Mouse (Mus musculus): ENCODE measurements at regions not wholly inside any gene's neighbourhood (a gene's known extent, or its start where the extent isn't known, plus 50 kb on each side); places are given as distances from the start of the nearest gene placed in this dataset.
"Not testable (repeated sequence)": the region's sequence is repeated elsewhere in the genome, so short reads cannot be mapped to it uniquely, and the experiment has no call there.

- not testable (repeated sequence) for H3K4me2 ChIP-seq (ENCODE audit: low read length); H3K36me3 ChIP-seq (ENCODE audit: control insufficient read depth, insufficient read depth, low read length); H3K4me3 ChIP-seq (ENCODE audit: low read depth, low read length); H3K27ac ChIP-seq (ENCODE audit: low read depth); DNase-seq (ENCODE audit: low spot score); H3K4me1 ChIP-seq (replicated peaks; ENCODE audit: control insufficient read depth, insufficient read depth, low read length); ATAC-seq (replicated peaks; ENCODE audit: low FRiP score, low TSS enrichment, low read depth); H3K27me3 ChIP-seq (replicated peaks; ENCODE audit: control insufficient read depth, insufficient read depth, low read length); H3K9me3 ChIP-seq (ENCODE audit: control insufficient read depth, low read length); H3K9ac ChIP-seq (ENCODE audit: low read length)
Measured at GRCm38 (mm10) chr7:111834356-111834755, 54.6 kb upstream of the Galnt18 start.

GRCm38 (mm10) chr7:111829931-111830330 lies 50.2 kb upstream of the Galnt18 start:
- Histone ChIP-seq H3K27ac (ENCODE audit: low read depth) (no peak overlapping the region), H3K4me2 (ENCODE audit: low read length) (no peak overlapping the region), H3K9me3 (ENCODE audit: control insufficient read depth, low read length) (no peaks in the 10 kb centered on the region), H3K9ac (ENCODE audit: low read length) (no peak overlapping the region), H3K4me3 (ENCODE audit: low read depth, low read length) (no peak overlapping the region), H3K4me1 (replicated peaks; ENCODE audit: control insufficient read depth, insufficient read depth, low read length) (no peaks in the 10 kb centered on the region), H3K36me3 (ENCODE audit: control insufficient read depth, insufficient read depth, low read length) (no peaks in the 10 kb centered on the region), H3K27me3 (replicated peaks; ENCODE audit: control insufficient read depth, insufficient read depth, low read length) (no peaks in the 10 kb centered on the region)
- no peak for ATAC-seq (replicated peaks; ENCODE audit: low FRiP score, low TSS enrichment, low read depth)
- peak; percentile 10 for DNase-seq (ENCODE audit: low spot score)
- 81% methylated on average over 1 of the region's 1 CpGs for WGBS

All from intestine, embryonic 14.5 days (tissue).